Mouse (Mus musculus): ENCODE data around the gene Fancc.
A peak's percentile ranks its signal among the peaks of the same experiment; 100 is the strongest.

The Fancc gene

DNA sequence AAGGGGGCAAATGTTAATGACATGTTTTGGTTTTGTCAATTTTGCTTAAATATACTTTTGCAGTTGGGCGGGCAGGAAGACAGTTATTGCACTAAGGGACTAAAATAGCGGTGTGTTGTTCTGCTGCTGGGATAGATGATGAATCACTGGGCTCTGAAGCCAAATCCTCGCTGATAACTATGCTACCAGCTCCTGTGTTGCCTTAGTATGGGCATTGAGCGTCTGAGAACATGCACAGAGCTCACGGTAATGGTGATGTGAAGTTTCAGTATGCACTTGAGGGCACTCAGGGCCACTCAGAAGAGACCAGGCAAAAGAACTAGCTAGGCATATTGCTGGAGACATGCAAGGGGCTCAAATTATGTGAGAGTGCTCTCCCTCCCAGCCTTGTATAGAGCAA, 256.2 kb downstream of the Fancc start:
- no peak for DNase-seq

DNA sequence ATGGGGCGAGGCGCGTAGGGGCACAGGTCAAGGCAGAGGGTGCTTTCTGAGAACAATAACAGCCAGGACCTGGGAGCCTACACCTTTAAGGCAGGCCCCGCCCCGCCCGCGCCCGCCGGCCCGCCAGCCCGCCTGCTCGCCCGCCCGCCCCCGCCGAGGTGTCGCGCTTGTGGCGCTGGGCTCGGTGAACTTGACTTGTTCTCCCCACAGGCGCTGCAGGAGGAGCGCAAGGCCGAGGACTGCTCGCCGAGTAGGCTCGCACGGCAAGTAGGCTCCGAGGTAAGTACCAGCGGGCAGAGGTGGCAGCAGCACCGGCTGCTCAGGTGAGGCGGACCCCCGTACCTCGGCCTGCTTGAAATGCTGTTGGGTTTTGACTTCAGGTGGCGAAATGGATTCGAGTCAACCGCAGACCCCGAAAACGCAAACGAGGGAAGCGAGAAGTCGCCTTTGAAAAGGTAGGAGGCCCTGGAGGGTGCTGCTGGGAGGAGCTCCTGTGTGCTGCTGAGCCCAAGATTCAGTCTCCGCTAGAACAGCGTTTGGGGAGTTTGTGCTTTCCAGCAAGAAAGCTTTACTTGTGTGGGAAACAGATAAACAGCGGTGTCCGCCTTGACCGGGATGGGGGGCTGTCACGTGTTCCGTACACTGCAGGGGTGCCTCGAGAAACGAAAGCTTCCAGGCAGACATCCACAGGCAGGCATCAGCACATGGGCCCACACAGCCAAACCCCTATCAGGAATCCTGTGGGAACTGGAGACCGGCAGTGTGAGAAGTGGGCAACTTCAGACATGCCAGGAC, 257.0 kb downstream of the Fancc start:
- peak; percentile 80 for DNase-seq

DNA sequence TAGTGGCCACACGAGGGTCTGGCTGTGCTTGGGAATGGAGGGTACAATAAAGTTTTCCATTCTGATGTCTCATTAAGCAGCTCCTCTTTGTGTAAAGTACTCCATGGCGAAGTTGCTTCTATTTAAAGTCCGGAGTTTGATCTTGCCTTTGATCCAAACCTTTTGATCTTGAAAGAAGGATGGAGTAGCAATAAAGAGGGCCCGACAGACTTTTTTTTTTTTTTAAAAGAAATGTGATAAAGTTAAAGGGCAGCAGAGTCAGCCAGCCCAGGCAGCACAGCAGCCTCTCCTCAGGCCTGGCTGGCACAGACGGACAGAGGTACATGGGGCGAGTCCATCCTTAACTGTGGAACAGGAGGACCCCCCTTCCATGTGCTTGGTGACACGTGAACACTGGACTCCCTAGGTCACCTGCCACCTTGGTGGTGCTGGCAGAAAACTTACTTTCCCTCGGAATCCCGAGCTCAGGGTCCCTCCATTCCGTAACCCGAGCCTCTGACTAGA, 257.7 kb downstream of the Fancc start:
- DNase-seq: no peak

- DNase-seq: no peak
Observed at GRCm38 (mm10) chr13:63238045-63238444, 259.0 kb downstream of the Fancc start.

GRCm38 (mm10) chr13:63236159-63236893, 260.8 kb downstream of the Fancc start:
- DNase-seq: no peak

GRCm38 (mm10) chr13:63235551-63235950, 261.5 kb downstream of the Fancc start:
- DNase-seq: no peak

Data from cerebellum, adult 11 months (tissue).